Mouse (Mus musculus): ENCODE results near the gene P2rx1. TPM values are rescaled to one million over a fixed set of nuclear protein-coding genes. Genes with fewer than 3 reads are reported as not detected.

Gene P2rx1
- 1 to 10 TPM in 1 of 2 experiments, under 1 TPM in 1; 0.28 to 1.0 TPM for total RNA-seq (2021)

DNA sequence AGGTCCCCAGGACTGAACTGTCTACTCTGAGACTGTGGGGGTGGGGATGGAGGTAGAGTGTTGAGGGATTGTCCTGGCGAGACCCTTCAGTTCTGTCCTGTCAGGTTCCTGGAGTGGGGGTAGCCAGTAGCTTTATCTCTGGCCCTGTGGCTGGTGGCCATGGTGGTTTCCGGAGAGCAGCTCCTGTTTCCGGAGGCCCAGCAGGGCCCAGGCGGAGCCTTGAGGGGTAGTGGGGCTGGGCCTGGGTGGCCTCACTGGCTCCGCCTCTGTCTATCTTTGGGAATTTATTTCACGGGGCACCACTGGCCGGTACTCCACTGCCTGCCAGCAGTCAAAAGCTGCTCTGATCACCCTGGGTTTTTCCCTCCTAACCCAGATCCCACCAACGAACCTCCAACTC lies at the start of gene P2rx1:
TSS of gene P2rx1 (plus strand) at position 333 of the 400 bp plus-strand sequence.
- intact Hi-C loops (cut with DNase I), result loop anchor here (2.0 kb wide), 1 partner anchor 426 kb away; no protein-coding TSS in a partner anchor
- no peak for DNase-seq (ENCODE audit: low spot score in 2 of 2)

DNA sequence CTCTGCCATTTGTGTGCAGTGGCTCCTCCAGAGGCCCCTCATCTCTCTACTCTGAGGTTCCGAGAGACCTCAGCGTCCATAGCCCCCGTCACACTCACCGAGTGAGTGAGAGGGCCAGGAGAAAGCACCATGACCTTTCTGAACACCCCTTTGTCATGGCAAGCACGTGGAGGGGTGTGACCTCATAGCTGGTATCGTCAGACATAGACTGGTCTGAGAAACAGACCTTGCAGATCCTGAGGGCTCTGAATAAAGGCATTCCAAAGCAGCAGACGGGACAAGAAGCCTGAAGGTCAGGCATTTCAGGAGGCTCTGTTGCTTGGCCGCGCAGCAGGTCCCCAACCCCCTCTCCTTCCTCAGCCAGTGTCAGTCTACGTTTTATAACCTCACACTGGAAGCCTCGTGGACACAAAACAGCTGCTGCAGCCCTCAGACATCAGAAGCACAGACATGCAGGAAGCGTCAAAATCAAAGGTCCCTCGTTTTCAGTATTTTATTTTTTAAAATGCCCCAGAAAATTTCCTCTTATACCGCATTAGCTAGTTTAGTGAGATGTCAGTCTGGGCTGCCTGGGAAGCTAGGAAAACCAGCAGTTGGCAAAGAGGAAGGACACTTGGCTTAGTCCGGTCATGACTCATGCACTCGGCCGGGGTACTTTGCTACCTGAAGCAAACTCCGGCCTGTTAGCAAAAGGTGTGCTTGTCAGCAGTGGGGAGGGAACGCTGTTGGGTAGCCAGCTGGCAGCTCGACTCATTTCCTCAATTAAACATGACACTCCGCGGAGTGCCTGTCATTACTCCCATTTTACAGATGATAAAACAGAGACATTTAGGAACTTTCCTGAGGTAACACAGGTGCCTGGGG lies 47.5 kb upstream of the P2rx1 start:
- DNase-seq (ENCODE audit: low spot score in 2 of 2), result no peak
- intact Hi-C loops (cut with DNase I), result no loop called here

- no peak for DNase-seq (ENCODE audit: low spot score in 2 of 2)
- intact Hi-C loops (cut with DNase I), result no loop called here
Measured at GRCm38 (mm10) chr11:72952226-72952625, 46.7 kb upstream of the P2rx1 start.

DNA sequence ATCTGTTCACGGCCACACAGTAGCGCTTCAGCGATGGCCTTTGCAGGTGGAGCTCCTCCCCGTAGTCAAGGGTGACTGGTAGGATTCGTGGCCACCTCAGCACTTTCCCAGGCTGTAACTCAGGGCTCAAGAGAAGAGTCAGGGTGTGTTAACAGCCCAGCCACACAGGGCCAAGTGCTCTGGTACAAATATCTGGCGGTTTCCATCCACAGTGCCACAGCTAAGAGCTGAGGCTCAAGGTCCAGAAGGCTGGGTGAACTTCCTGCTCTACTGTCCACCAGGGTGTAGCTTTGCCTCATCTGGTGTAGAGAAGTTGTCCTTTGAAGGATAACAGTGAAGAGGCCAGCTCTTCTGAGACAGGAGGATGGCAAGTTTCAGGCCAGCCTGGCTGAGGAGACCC lies 46.2 kb upstream of the P2rx1 start:
- DNase-seq (ENCODE audit: low spot score in 2 of 2), result no peak
- intact Hi-C loops (cut with DNase I), result no loop called here

- intact Hi-C loops (cut with DNase I), result no loop called here
- no peak for DNase-seq (ENCODE audit: low spot score in 2 of 2)
Measured at GRCm38 (mm10) chr11:72953116-72953439, 45.8 kb upstream of the P2rx1 start.

DNA sequence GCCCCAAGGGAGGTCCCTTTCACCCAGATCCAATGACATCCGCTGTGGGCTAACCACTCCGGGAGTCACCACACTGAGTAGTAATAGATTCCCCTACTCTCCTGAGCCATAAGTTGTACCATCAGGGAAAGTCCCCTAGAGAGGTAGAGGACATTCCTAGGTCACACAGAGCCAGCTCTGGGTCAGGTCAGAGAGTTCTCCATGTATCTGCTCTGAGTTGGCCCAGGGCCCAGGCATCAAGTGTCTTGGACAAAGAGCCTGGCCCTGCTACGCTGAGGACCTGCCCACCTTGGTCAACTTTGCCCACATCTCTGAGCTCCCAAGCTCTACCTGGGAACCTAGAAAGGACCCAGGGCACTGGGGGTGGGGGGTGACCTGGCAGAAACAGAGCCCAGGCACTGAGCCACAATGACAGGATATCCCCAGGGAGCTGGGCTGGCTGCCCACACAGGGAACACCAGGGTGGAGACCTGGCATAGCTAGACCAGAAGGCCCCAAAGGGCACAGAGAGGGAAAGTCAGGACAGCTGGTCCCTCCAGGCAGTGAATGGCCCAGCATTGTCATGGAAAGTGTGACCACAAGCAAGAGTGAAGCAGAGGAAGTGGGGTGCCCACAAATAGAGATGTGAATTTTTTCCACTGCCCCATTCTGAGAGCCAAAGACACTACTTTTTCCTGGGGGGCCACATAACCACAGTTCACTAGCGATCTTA lies 45.3 kb upstream of the P2rx1 start:
- intact Hi-C loops (cut with DNase I), result no loop called here
- no peak for DNase-seq (ENCODE audit: low spot score in 2 of 2)

DNA sequence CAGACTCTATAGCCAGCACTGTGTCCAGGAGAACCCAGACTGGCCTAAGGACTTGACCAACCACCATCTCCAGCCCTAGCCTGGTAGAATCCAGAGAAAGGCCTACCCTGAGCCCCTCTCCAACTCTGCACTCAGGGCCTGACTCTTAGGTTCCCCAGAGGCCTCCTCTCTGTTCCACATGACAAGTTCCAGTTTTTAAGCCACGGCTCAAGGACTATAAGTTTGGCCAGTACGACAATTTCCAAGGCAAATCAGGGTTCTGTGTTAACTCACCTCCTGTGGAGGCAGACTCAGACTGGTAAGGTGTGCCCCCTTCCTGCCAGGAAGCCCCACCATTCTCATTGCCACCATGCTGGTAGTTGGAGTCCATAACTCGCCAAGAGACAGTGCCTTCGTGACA lies 44.7 kb upstream of the P2rx1 start:
- no peak for DNase-seq (ENCODE audit: low spot score in 2 of 2)
- intact Hi-C loops (cut with DNase I), result no loop called here

GRCm38 (mm10) chr11:72955339-72955974 lies 43.4 kb upstream of the P2rx1 start:
- DNase-seq (ENCODE audit: low spot score in 2 of 2), result no peak
- intact Hi-C loops (cut with DNase I), result no loop called here

- DNase-seq (ENCODE audit: low spot score in 2 of 2), result no peak
- intact Hi-C loops (cut with DNase I), result no loop called here
Measured at GRCm38 (mm10) chr11:72957318-72957717, 41.6 kb upstream of the P2rx1 start.

- no peak for DNase-seq (ENCODE audit: low spot score in 2 of 2)
- intact Hi-C loops (cut with DNase I), result no loop called here
Measured at GRCm38 (mm10) chr11:72959924-72960679, 38.8 kb upstream of the P2rx1 start.

DNA sequence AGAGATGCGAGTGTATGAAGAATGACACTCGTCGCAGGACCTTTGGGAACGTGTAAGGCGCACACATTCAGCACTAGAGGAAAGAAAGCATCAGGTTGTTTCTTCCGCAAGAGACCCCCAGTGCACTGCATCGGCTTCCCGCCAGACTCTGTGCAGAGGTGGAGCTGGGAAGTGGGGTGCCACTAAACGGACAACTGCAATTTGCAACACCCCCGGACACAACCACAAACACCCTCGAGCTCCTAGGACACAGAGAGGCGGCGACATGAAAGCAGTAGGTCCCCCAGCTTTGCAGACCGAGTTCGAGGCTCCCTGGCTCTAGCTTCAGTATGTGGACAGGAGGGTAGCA lies 38.2 kb upstream of the P2rx1 start:
- intact Hi-C loops (cut with DNase I), result no loop called here
- no peak for DNase-seq (ENCODE audit: low spot score in 2 of 2)

GRCm38 (mm10) chr11:72961072-72961980 lies 37.6 kb upstream of the P2rx1 start, which contains the start of gene Atp2a3:
Gene Atp2a3 (plus strand): TSS chr11:72961169.
- DNase-seq (ENCODE audit: low spot score in 2 of 2), result no peak
- intact Hi-C loops (cut with DNase I), result no loop called here

GRCm38 (mm10) chr11:72962378-72962777 lies 36.5 kb upstream of the P2rx1 start:
- intact Hi-C loops (cut with DNase I), result no loop called here
- no peak for DNase-seq (ENCODE audit: low spot score in 2 of 2)

GRCm38 (mm10) chr11:72963058-72963788 lies 35.7 kb upstream of the P2rx1 start:
- intact Hi-C loops (cut with DNase I), result no loop called here
- DNase-seq (ENCODE audit: low spot score in 2 of 2), result no peak

DNA sequence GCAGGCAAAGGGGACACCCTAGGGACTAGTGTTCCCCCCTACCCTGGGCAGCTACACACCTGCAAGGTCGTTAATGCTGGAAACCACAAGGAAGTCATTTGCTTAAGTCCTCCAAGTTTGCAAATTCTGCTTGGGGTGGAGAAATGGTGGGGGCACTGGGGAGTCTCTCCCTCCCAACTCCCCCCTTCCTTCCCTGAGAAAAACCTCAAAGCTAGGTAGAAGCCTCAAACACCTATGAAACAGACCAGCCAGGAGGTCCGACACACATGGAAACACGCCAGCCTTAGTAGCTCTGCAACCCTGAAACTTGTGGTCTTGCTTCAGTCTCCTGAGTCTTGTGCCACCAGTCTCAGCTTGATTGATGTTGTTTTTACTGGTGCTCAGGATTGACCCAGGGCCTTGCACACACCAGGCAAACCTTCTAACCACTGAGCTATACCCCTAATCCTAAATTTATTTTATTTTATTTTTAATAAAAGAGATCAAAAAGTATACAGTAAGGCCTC lies 35.1 kb upstream of the P2rx1 start:
- intact Hi-C loops (cut with DNase I), result no loop called here
- DNase-seq (ENCODE audit: low spot score in 2 of 2), result no peak

- intact Hi-C loops (cut with DNase I), result no loop called here
Measured at GRCm38 (mm10) chr11:72974995-72975503, 23.9 kb upstream of the P2rx1 start.

GRCm38 (mm10) chr11:72982516-72982915 lies 16.4 kb upstream of the P2rx1 start:
- intact Hi-C loops (cut with DNase I), result no loop called here
- DNase-seq (ENCODE audit: low spot score in 2 of 2), result no peak

More at GRCm38 (mm10) chr11:72974995-72975503, 23.9 kb upstream of the P2rx1 start:
- no peak for DNase-seq (ENCODE audit: low spot score in 2 of 2)

- DNase-seq (ENCODE audit: low spot score in 2 of 2), result no peak
- intact Hi-C loops (cut with DNase I), result no loop called here
Measured at GRCm38 (mm10) chr11:72983283-72983682, 15.6 kb upstream of the P2rx1 start.
